Mouse (Mus musculus) lung, embryonic 16.5 days (tissue): Measurements from ENCODE around the gene H2-M10.4. TPM values are rescaled to one million over a fixed set of nuclear protein-coding genes. Genes with fewer than 3 reads are reported as not detected.

Experiments
- ATAC-seq: fragments of 200-750 bp; cut with Nextera tagmentation; 2 replicates; pipeline ENCODE4 v1.8.0; 2017; ENCODE audit warnings: low read depth, mild to moderate bottlenecking, moderate library complexity
- H3K27ac ChIP-seq: fragments of 300-500 bp; sonication (generic); 2 replicates; pipeline ENCODE4 v1.5.1; 2014; ENCODE audit warnings: mild to moderate bottlenecking, control low read depth, low read length
- H3K27me3 ChIP-seq: fragments of 300-500 bp; sonication (generic); 2 replicates; pipeline ENCODE4 v1.6.1; 2014; ENCODE audit warnings: low read depth, low read length, mixed read lengths; ENCODE audit not compliant: control insufficient read depth, insufficient read depth
- H3K36me3 ChIP-seq: fragments of 300-500 bp; sonication (generic); 2 replicates; pipeline ENCODE4 v1.6.1; 2014; ENCODE audit warnings: low read length; ENCODE audit not compliant: control insufficient read depth, insufficient read depth
- H3K4me1 ChIP-seq: fragments of 300-500 bp; sonication (generic); replicated peaks from 2 replicates; pipeline ENCODE4 v1.6.1; 2014; ENCODE audit warnings: low read length, mixed read lengths; ENCODE audit not compliant: control insufficient read depth, insufficient read depth
- H3K4me2 ChIP-seq: fragments of 300-500 bp; sonication (generic); 2 replicates; pipeline ENCODE4 v1.6.1; 2014; ENCODE audit warnings: low read depth, low read length, control low read depth
- H3K4me3 ChIP-seq: fragments of 300-500 bp; sonication (generic); 2 replicates; pipeline ENCODE4 v1.5.1; 2014; ENCODE audit warnings: mild to moderate bottlenecking, low read length, control low read depth
- H3K9ac ChIP-seq: fragments of 300-500 bp; sonication (generic); 2 replicates; pipeline ENCODE4 v1.6.1; 2014; ENCODE audit warnings: low read length, control low read depth
- H3K9me3 ChIP-seq: fragments of 300-500 bp; sonication (generic); 2 replicates; pipeline ENCODE4 v1.6.1; 2016; ENCODE audit warnings: low read length; ENCODE audit not compliant: control insufficient read depth
- WGBS: fragments of 180-500 bp; shearing (Covaris S2); extraction: QIAGEN DNeasy Blood & Tissue Kit; methylation state at CpG from one replicate; pipeline ENCODE4 v1.1.7; 2014; 5-methylcytosine and 5-hydroxymethylcytosine counted together
- polyA plus RNA-seq: library from polyadenylated mRNA; unstranded; fragments of >200 nt; fragmentation: Nextera tagmentation; extraction: Ambion mirVana; gene quantifications from 2 replicates; pipeline ENCODE4 v1.2.1, GENCODE M21; 2015

H2-M10.4 gene
- polyA plus RNA-seq, 1 experiment from 2014 or later = not detected

GRCm38 (mm10) chr17:36415407-36415806, 46.7 kb downstream of the H2-M10.4 start:
- no peak overlapping the region for H3K4me3 ChIP-seq
- WGBS = 41% methylated on average over 1 of the region's 1 CpGs
- no peak overlapping the region for H3K9ac ChIP-seq
- no peak overlapping the region for H3K27ac ChIP-seq
- H3K4me2 ChIP-seq = no peak overlapping the region
- no peaks in the 10 kb centered on the region for H3K36me3 ChIP-seq
- no peak for ATAC-seq
- H3K27me3 ChIP-seq = no peaks in the 10 kb centered on the region
- H3K4me1 ChIP-seq = no peaks in the 10 kb centered on the region
- H3K9me3 ChIP-seq = no peaks in the 10 kb centered on the region

GRCm38 (mm10) chr17:36414361-36414760, 47.8 kb downstream of the H2-M10.4 start:
- Histone ChIP-seq H3K36me3 (no peaks in the 10 kb centered on the region), H3K4me2 (no peak overlapping the region), H3K4me1 (no peaks in the 10 kb centered on the region), H3K4me3 (no peak overlapping the region), H3K9me3 (no peaks in the 10 kb centered on the region), H3K27me3 (no peaks in the 10 kb centered on the region), H3K27ac (no peak overlapping the region), H3K9ac (no peak overlapping the region)
- ATAC-seq = no peak
- WGBS = 68% methylated on average over 1 of the region's 1 CpGs

Other genes with a start within 250 kb of the H2-M10.4 start
- 193 and 196 TPM in 2 replicates for gene Rpp21, start 204.3 kb downstream of the H2-M10.4 start, polyA plus RNA-seq
- 16.8 and 17.4 TPM in 2 replicates for gene Trim39, start 190.1 kb downstream of the H2-M10.4 start, polyA plus RNA-seq
- gene H2-M10.2, start 175.8 kb downstream of the H2-M10.4 start, polyA plus RNA-seq = not detected in 2 replicates
- gene H2-M10.1, start 136.2 kb downstream of the H2-M10.4 start, polyA plus RNA-seq = not detected in 2 replicates
- not detected in 2 replicates for gene H2-M10.3, start 93.9 kb downstream of the H2-M10.4 start, polyA plus RNA-seq
- not detected in 2 replicates for gene H2-M11, start 84.7 kb upstream of the H2-M10.4 start, polyA plus RNA-seq
- gene H2-M9, start 180.3 kb upstream of the H2-M10.4 start, polyA plus RNA-seq = not detected in 2 replicates
- gene H2-M1, start 209.9 kb upstream of the H2-M10.4 start, polyA plus RNA-seq = not detected in 2 replicates